Mouse (Mus musculus) urinary bladder, adult 18-20 months (tissue): Measurements from ENCODE around the gene Hrasls5.

Source experiments
- DNase-seq, 2 experiments: peaks; one replicate each; pipeline ENCODE4 v3.0.0; 2022; ENCODE audit warnings: low spot score in 2 of 2, mixed read lengths in 2 of 2

Gene Hrasls5

GRCm38 (mm10) chr19:7611942-7612757, at the start of gene Hrasls5:
TSS of gene Hrasls5 (plus strand) at chr19:7612541.
- peak in 1 of 2 experiments; percentile 32 for DNase-seq

GRCm38 (mm10) chr19:7562601-7563129, 49.7 kb upstream of the Hrasls5 start:
- DNase-seq, result no peak

- DNase-seq, result no peak
Observed at GRCm38 (mm10) chr19:7563676-7564075, 48.7 kb upstream of the Hrasls5 start.

- DNase-seq, result no peak
Observed at GRCm38 (mm10) chr19:7564457-7564856, 47.9 kb upstream of the Hrasls5 start.

- DNase-seq, result no peak
Observed at GRCm38 (mm10) chr19:7566826-7567225, 45.5 kb upstream of the Hrasls5 start.

GRCm38 (mm10) chr19:7568364-7568763, 44.0 kb upstream of the Hrasls5 start:
- DNase-seq, result no peak

- DNase-seq, result no peak
Observed at GRCm38 (mm10) chr19:7569650-7570049, 42.7 kb upstream of the Hrasls5 start.

DNA sequence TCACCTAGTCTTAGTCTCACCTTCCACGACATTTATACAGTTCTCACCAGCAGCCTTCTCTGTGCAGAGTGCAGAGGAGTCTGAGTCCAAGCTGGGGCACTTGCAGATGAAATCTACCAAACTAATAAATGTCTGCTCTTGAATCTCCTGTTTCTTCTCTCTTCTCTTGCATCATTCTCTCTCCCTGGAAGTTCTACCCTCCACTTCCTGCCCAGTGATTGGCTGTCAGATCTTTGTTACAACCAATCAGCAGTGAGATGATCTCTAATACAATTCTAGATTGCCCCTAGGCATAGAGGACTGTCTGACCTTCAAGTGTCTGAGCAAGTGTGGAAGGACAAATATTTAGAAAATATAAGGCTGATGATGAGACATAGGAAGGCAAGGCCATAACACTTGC, 36.2 kb upstream of the Hrasls5 start:
- DNase-seq, result no peak

DNA sequence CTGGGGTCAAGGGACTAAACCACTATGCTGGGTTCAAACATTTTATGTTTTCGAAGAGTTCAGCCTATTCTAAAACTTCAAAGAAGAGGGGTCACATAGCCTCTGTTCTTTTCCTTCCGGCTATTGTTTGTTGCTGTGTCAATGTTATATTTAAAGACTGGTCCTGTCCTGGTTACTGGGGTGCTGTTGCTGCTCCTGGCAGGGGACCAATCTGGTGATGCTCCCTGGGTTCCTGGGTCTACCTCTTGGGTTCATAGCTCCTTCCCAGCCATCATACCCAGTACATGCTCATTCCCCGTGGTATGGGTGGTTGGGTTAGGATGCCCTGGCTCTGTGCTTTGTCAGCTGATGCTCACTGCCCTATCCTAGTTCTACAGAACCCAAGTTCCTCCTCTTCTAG, 34.6 kb upstream of the Hrasls5 start:
- DNase-seq, result no peak

DNA sequence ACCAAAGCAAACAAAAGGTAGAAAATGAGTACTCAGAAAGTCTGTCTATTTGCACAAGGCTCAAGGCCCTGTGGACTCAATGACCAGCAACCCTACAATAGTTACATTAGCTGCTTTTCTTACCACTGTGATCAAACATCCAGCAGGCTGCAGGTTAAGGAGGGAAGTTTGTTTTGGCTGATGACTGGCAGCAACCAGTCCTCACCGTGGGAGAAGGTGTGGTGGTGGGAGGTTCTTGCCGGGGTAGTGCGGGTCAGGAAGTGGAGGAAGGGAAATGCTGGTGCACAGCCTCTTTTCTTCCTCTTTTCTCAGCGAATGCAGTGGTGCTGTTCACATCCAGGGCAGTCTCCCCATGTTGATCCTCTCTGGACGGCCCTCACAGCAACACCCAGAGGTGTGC, 31.3 kb upstream of the Hrasls5 start:
- no peak for DNase-seq

DNA sequence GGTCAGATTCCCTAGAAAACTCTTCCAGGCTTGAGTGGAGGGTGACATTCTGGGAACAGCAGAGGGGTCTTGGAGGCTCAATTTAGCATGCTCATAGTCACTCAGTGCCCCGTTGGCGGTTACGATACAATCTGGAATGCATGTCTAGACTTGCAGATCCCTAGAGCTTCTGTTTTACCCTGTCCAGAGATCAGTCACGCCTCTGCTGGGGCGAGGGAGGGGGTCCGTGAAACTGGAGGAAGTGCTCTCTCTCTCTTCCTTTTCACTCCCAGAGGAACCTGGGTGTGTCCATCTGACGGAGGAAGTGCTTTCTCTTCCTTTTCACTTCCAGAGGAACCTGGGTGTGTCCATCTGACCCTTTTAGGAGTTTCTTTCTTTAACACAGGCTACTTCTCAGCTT, 29.2 kb upstream of the Hrasls5 start:
- no peak for DNase-seq

DNA sequence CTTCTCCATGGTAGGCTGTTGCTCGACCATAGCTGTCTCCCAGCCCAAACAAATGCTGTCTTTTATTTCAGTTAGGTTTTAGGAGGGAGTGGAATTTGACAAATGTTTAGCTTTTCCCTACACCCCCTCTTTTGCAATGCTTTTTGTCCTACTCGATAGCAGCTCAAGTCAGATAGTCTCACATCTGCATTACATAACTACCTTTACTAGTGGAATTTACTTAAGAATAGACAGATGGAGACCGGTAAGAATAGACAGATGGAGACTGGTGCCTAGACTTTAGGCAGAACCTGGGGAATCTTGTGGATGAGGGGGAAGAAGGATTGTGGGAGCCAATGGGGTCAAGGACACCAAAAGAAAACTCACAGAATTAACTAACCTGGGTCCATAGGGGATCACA, 28.7 kb upstream of the Hrasls5 start:
- no peak for DNase-seq

GRCm38 (mm10) chr19:7585279-7585678, 27.1 kb upstream of the Hrasls5 start:
- DNase-seq, result no peak

GRCm38 (mm10) chr19:7585764-7586163, 26.6 kb upstream of the Hrasls5 start:
- DNase-seq, result no peak

DNA sequence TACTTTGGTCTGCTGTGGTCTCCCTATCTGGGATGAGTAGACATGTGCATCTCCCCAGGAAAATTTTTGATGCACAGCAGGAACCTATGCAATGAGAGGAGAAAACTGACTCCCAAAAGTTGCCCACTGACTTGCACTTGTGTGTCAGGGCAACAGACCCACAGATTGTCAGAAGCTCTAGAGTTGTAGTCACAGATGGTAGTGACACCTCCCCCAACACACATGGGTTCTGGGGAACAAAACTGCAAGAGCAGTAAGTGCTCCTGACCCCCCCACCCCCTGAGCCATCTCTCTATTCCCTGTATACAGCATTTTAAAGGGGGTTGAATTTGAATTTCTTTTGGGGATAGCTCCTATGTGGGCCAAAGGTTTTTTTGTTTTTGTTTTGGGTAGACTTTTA, 21.5 kb upstream of the Hrasls5 start:
- DNase-seq, result no peak

DNA sequence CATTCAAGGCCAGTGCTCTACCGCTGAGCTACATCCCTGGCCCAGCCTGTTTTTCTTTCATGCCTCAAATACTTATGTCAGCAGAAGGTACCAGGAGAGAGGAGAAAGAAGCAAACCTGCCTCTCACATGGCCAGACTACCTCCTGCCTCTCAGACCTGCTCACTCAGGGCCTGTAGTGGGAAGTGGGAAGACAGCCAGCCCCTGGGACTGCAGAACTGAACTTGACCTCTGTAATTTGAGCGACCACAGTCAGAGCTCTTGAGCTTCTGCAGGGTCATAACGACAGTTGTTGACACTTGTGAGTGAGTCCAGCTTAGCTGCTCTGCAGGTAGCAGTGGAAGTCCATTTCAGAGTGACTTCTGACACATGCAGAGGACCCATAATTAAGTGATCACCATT, 20.3 kb upstream of the Hrasls5 start:
- DNase-seq, result no peak

- DNase-seq, result peak in 1 of 2 experiments; percentile 39
Observed at GRCm38 (mm10) chr19:7595534-7595933, 16.8 kb upstream of the Hrasls5 start.

- DNase-seq, result no peak
Observed at GRCm38 (mm10) chr19:7598481-7598880, 13.9 kb upstream of the Hrasls5 start.

GRCm38 (mm10) chr19:7601551-7601950, 10.8 kb upstream of the Hrasls5 start:
- no peak for DNase-seq

- DNase-seq, result no peak
Observed at GRCm38 (mm10) chr19:7604107-7604506, 8.2 kb upstream of the Hrasls5 start.

- no peak for DNase-seq
Observed at GRCm38 (mm10) chr19:7605013-7605412, 7.3 kb upstream of the Hrasls5 start.

GRCm38 (mm10) chr19:7605930-7606783, 6.2 kb upstream of the Hrasls5 start:
- no peak for DNase-seq
